Mouse (Mus musculus) midbrain, embryonic 10.5 days (tissue): ENCODE data around the gene Hoxd8. TPM values are rescaled to one million over a fixed set of nuclear protein-coding genes. Genes with fewer than 3 reads are reported as not detected.
A peak's percentile ranks its signal among the peaks of the same experiment; 100 is the strongest.

Source experiments
- DNase-seq: peaks from one replicate; pipeline ENCODE4 v3.0.0-alpha.2; 2017; ENCODE audit warnings: low spot score
- H3K27ac ChIP-seq: fragments of 300-500 bp; sonication (generic); replicated peaks from 2 replicates; pipeline ENCODE4 v1.5.1; 2016; ENCODE audit warnings: mild to moderate bottlenecking
- H3K27me3 ChIP-seq: fragments of 300-500 bp; sonication (generic); 2 replicates; pipeline ENCODE4 v1.6.1; 2016; ENCODE audit warnings: low read depth, mild to moderate bottlenecking; ENCODE audit not compliant: poor library complexity, severe bottlenecking
- H3K36me3 ChIP-seq: fragments of 300-500 bp; sonication (generic); 2 replicates; pipeline ENCODE4 v1.6.1; 2016; ENCODE audit warnings: mild to moderate bottlenecking, moderate library complexity
- H3K4me1 ChIP-seq: fragments of 300-500 bp; sonication (generic); 2 replicates; pipeline ENCODE4 v1.6.1; 2016
- H3K4me3 ChIP-seq: fragments of 300-500 bp; sonication (generic); 2 replicates; pipeline ENCODE4 v1.5.1; 2016; ENCODE audit warnings: mild to moderate bottlenecking, moderate library complexity
- H3K9me3 ChIP-seq: fragments of 300-500 bp; sonication (generic); replicated peaks from 2 replicates; pipeline ENCODE4 v1.6.1; 2016; ENCODE audit warnings: mild to moderate bottlenecking
- WGBS: fragments of 180-500 bp; shearing (Covaris S2); methylation state at CpG from one replicate; pipeline ENCODE4 v1.1.7; 2016; 5-methylcytosine and 5-hydroxymethylcytosine counted together
- polyA plus RNA-seq: library from polyadenylated mRNA; unstranded; fragments of >200 nt; fragmentation: Nextera tagmentation; extraction: Ambion mirVana; gene quantifications from 2 replicates; pipeline ENCODE4 v1.2.1, GENCODE M21; 2016

Gene Hoxd8
- polyA plus RNA-seq, 1 experiment from 2014 or later = not detected

GRCm38 (mm10) chr2:74699053-74699430 lies 5.4 kb upstream of the Hoxd8 start:
- Histone ChIP-seq H3K4me3 (no peak overlapping the region), H3K4me1 (peaks cover 13% of the 10 kb centered on the region), H3K27ac (no peak overlapping the region), H3K36me3 (no peaks in the 10 kb centered on the region), H3K9me3 (no peaks in the 10 kb centered on the region), H3K27me3 (peaks cover 100% of the 10 kb centered on the region)
- 2% methylated on average over 17 of the region's 17 CpGs for WGBS
- no peak for DNase-seq

- H3K9me3 ChIP-seq = no peaks in the 10 kb centered on the region
- no peak overlapping the region for H3K4me3 ChIP-seq
- peaks cover 100% of the 10 kb centered on the region for H3K27me3 ChIP-seq
- 2% methylated on average over 23 of the region's 23 CpGs for WGBS
- no peak for DNase-seq
- peaks cover 18% of the 10 kb centered on the region for H3K4me1 ChIP-seq
- H3K36me3 ChIP-seq = no peaks in the 10 kb centered on the region
- no peak overlapping the region for H3K27ac ChIP-seq
Observed at GRCm38 (mm10) chr2:74699664-74700545, 4.5 kb upstream of the Hoxd8 start.

GRCm38 (mm10) chr2:74700546-74701112 lies 3.8 kb upstream of the Hoxd8 start:
- H3K27ac ChIP-seq = no peak overlapping the region
- no peak for DNase-seq
- H3K4me3 ChIP-seq = no peak overlapping the region
- H3K4me1 ChIP-seq = peaks cover 25% of the 10 kb centered on the region
- peaks cover 100% of the 10 kb centered on the region for H3K27me3 ChIP-seq
- no peaks in the 10 kb centered on the region for H3K9me3 ChIP-seq
- WGBS = 2% methylated on average over 22 of the region's 22 CpGs
- H3K36me3 ChIP-seq = no peaks in the 10 kb centered on the region

- H3K4me3 ChIP-seq = no peak overlapping the region
- peak; percentile 79 for DNase-seq
- H3K9me3 ChIP-seq = no peaks in the 10 kb centered on the region
- H3K27me3 ChIP-seq = peaks cover 100% of the 10 kb centered on the region
- H3K27ac ChIP-seq = no peak overlapping the region
- WGBS = 11% methylated on average over 17 of the region's 17 CpGs
- peaks cover 27% of the 10 kb centered on the region for H3K4me1 ChIP-seq
- H3K36me3 ChIP-seq = no peaks in the 10 kb centered on the region
Observed at GRCm38 (mm10) chr2:74701949-74702819, 2.2 kb upstream of the Hoxd8 start.

- DNase-seq = no peak
- Histone ChIP-seq H3K36me3 (no peaks in the 10 kb centered on the region), H3K27me3 (peaks cover 100% of the 10 kb centered on the region), H3K4me3 (no peak overlapping the region), H3K9me3 (no peaks in the 10 kb centered on the region), H3K4me1 (peaks cover 23% of the 10 kb centered on the region), H3K27ac (no peak overlapping the region)
- 14% methylated on average over 6 of the region's 6 CpGs for WGBS
Observed at GRCm38 (mm10) chr2:74702820-74703219, 1.6 kb upstream of the Hoxd8 start.

- WGBS = 2% methylated on average over 10 of the region's 10 CpGs
- DNase-seq = no peak
- Histone ChIP-seq H3K4me1 (peaks cover 18% of the 10 kb centered on the region), H3K27ac (no peak overlapping the region), H3K9me3 (no peaks in the 10 kb centered on the region), H3K4me3 (no peak overlapping the region), H3K36me3 (no peaks in the 10 kb centered on the region), H3K27me3 (peaks cover 100% of the 10 kb centered on the region)
Observed at GRCm38 (mm10) chr2:74703317-74703716, 1.1 kb upstream of the Hoxd8 start.

- peaks cover 100% of the 10 kb centered on the region for H3K27me3 ChIP-seq
- no peak for DNase-seq
- no peaks in the 10 kb centered on the region for H3K9me3 ChIP-seq
- H3K27ac ChIP-seq = no peak overlapping the region
- H3K36me3 ChIP-seq = no peaks in the 10 kb centered on the region
- 2% methylated on average over 26 of the region's 26 CpGs for WGBS
- no peak overlapping the region for H3K4me3 ChIP-seq
- H3K4me1 ChIP-seq = peaks cover 14% of the 10 kb centered on the region
Observed at GRCm38 (mm10) chr2:74703720-74704392, 559 bp upstream of the Hoxd8 start.

- no peak for DNase-seq
- Histone ChIP-seq H3K4me3 (peak overlapping the region; percentile 50), H3K9me3 (no peaks in the 10 kb centered on the region), H3K4me1 (peaks cover 14% of the 10 kb centered on the region), H3K27ac (no peak overlapping the region), H3K27me3 (peaks cover 100% of the 10 kb centered on the region), H3K36me3 (no peaks in the 10 kb centered on the region)
- under 1% methylated on average over 61 of the region's 66 CpGs for WGBS
Observed at GRCm38 (mm10) chr2:74704999-74705466, 618 bp downstream of the Hoxd8 start.

- no peak for DNase-seq
- 1% methylated on average over 81 of the region's 85 CpGs for WGBS
- Histone ChIP-seq H3K27ac (no peak overlapping the region), H3K4me3 (peak overlapping the region; percentile 50), H3K27me3 (peaks cover 100% of the 10 kb centered on the region), H3K36me3 (no peaks in the 10 kb centered on the region), H3K4me1 (peaks cover 14% of the 10 kb centered on the region), H3K9me3 (no peaks in the 10 kb centered on the region)
Observed at GRCm38 (mm10) chr2:74705467-74706089, 1.2 kb downstream of the Hoxd8 start.

- no peak for DNase-seq
- Histone ChIP-seq H3K9me3 (no peaks in the 10 kb centered on the region), H3K36me3 (no peaks in the 10 kb centered on the region), H3K27me3 (peaks cover 100% of the 10 kb centered on the region), H3K27ac (no peak overlapping the region), H3K4me3 (no peak overlapping the region), H3K4me1 (peaks cover 14% of the 10 kb centered on the region)
- 3% methylated on average over 13 of the region's 13 CpGs for WGBS
Observed at GRCm38 (mm10) chr2:74706393-74706960, 2.1 kb downstream of the Hoxd8 start.

- no peak for DNase-seq
- H3K36me3 ChIP-seq = no peaks in the 10 kb centered on the region
- no peak overlapping the region for H3K4me3 ChIP-seq
- 5% methylated on average over 7 of the region's 7 CpGs for WGBS
- no peak overlapping the region for H3K27ac ChIP-seq
- H3K4me1 ChIP-seq = peaks cover 20% of the 10 kb centered on the region
- H3K27me3 ChIP-seq = peaks cover 100% of the 10 kb centered on the region
- H3K9me3 ChIP-seq = no peaks in the 10 kb centered on the region
Observed at GRCm38 (mm10) chr2:74707599-74707998, 3.2 kb downstream of the Hoxd8 start.
